Mouse (Mus musculus) gastrocnemius, adult 8-10 months (tissue): ENCODE results near the gene Apbb2. TPM values are rescaled to one million over a fixed set of nuclear protein-coding genes. Genes with fewer than 3 reads are reported as not detected.

Source experiments
- DNase-seq, 2 experiments: peaks; one replicate each; pipeline ENCODE4 v3.0.0; 2022; ENCODE audit warnings: low spot score in 2 of 2
- total RNA-seq, 4 experiments: library from RNA; stranded (reverse); gene quantifications; 2 replicates each; pipeline ENCODE4 v1.2.4; 2022

The Apbb2 gene
- total RNA-seq, 4 experiments from 2014 or later = 29.3 to 55.9 (median 38.8) TPM

DNA sequence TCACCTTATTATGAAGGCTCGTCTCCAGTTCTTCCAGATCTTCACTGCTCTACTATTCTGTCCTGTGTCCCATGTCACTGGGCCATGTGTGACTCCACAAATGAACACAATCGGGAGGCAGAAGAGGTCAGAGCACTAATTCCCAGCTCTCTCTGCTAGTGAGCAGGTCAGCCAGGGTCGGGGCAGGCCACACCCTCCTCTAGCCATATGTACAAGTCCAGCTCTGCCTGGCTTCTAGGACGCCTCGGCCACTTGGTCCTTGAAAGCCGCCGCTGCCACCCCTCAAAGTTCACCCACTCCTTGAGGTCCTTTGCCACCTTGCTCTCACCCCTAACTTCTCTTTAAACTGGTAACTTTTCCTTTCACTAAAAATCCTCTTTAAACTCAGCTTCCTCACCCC lies 198.6 kb downstream of the Apbb2 start:
- DNase-seq = no peak

DNA sequence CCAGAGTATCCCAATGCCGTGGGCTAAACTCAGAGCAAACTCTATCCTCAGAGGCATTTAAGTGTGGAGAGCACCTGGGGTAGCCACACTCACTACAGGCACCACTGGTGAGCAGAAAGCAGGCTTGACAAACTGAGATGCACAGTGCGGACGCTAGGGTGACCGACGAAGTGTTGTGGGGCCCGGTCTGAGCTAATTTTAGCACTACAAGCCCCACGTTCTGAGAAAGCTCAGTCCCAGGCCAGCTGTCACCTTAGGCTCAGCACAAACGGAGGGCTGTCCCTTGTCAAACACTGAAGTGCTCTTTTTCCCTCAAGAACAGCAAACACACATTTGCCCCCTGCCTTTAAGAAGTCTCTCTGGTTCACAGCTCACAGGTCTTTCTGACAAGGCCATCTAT lies 201.3 kb downstream of the Apbb2 start:
- DNase-seq = no peak

DNA sequence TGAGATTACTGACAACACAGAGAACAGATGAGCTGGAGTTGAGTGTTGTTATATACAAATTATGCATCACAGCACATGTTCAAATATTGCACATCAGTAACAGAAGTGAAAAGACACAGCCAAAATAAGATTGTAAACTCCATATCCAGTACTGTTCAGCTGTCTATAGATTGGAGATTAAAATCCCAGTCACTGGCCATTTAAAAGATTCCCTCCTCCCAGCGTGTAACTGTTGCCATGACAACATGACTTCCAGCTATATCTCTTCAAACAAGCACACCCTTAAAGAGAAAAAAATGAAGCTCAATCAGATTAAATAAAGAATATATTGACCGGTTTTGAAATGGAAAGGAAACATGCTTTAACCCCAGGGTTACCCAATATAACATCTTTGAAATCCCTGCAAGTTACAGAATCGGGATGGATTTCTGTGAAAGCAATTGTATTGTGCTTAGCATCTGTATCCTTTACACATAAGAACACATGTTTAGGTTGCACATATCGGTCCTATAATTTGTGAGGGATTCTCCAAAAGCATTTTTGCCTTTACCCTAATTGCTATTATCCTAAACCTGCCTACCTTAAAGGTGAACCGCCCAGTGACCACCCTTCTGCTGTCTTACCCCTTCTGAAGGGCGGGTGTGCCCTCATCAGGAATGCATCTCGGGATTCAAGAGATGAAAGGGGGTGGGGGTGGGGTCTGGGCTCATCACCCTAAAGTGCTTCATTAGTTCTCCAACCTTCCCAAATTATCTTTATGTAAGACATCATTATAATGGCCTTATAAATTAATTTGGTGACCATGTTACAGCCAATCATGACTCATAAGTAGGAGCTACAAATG lies 202.7 kb downstream of the Apbb2 start:
- no peak for DNase-seq

DNA sequence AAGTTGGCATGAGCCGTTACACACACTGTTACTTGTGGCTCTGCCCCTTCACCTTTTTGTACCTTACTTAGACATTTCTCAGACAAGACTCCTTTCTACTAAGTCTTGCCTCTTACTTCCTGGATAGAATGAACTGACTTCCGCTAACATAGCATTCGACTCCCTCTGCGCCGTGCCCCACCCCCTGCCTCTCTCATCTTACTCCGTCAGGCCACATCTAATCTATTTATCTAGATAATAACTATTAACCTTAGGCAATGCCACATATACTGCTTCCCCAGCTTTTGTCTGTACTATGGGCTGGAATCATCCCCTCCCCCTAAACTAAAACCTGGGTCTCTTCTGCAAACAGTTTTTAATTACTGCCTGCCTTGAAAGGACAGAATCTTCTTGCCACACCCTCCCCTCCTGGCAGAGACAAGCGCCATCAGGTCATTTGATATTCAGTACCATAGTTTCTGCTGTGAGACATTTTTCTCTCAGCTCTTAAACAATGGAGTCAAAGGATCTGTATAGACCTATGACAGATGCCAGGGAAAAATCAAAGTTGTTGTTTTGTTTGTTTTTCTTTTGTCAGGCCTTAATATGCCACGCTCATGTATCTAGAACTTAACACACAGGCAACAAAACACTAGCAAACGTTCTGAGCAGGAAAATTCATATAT lies 203.4 kb downstream of the Apbb2 start:
- DNase-seq = no peak

DNA sequence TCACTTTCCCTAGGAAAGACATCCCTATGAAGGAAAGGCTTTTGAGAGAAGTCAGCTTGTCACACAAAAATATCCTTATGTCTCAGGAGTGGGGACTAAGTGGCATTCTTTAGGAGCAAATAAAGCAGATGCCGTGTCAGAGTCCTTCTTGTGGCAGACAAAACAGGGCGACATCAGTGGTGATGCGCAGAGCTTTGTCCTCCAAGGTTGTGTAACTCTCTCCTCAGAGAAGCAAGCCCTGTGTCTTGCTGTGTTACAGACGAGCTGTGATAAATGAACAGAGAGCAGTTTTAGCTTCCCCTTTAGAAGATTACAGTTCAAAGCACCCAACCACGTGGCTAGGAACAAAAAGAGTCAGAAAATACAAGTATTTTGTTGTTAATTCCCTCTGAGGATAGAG lies 205.2 kb downstream of the Apbb2 start:
- no peak for DNase-seq

DNA sequence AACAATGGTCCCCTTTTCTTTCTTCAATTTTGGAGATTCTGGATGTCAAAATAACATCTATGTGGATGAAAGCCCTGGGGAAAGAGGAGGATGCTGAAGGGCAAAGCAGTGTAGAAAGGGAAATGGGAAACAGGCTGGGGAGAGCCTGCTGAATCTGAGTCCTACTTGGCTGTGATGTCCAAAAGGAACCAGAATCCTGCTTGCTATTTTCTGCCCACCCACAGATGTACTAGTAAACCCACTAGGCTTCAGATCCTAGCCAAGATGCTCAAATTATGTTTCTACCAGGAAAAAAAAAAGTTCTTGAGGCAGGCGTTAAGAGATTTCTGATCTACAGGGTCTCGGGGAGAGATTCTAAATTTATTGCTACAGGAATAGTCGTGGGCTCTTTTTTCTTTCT lies 205.8 kb downstream of the Apbb2 start:
- no peak for DNase-seq

DNA sequence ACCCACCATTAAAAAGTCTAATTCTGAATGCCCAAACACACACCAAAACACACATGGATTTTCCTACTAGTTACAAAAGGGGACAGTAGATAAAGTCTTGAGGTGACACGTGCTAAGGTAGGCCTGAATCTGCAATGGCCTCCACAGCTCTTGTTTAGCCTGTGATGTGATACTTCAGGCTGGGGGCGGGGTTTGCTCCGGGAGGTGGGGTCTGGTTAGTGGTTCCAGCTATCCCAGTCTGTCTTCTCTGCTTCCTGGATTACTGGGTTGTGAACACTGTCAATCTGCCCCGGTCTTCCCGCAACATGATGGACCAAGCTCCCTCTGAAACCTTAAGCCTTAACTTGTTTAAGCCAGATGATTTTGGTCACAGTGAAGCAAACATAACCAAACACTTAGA lies 210.0 kb downstream of the Apbb2 start:
- DNase-seq = no peak

DNA sequence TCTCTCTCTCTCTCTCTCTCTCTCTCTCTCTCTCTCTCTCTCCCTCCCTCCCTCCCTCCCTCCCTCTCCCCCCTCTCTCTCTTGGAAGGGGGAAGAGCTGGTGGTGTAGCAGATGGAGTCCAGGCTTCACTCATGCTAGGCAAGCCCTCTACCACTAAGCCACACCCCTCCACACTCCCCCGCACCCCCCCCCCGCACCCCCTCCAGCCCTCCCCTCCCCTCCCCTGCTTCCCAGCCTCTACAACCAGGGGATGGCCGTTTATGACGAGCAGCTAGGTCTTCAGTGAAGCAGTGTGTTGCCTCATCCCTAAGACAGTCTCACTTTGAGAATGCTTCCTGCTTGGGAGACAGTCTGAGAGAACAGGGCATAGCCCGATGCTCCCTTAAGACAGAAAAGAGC lies 210.6 kb downstream of the Apbb2 start:
- no peak for DNase-seq

DNA sequence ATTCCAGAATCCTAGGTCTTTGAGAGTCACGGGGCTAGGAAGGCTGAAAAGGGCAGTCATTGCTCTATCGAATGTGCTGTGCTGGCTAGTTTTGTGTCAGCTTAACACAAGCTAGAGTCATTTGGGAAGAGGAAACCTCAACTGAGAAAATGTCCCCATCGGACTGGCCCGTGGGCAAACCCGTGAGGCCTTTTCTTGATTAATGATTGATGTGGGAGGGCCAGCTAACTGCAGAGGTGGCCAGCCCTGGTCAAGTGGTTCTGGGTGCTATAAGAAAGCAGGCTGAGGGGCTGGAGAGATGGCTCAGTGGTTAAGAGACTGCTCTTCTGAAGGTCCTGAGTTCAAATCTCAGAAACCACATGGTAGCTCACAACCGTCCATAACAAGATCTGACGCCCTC lies 212.2 kb downstream of the Apbb2 start:
- no peak for DNase-seq

DNA sequence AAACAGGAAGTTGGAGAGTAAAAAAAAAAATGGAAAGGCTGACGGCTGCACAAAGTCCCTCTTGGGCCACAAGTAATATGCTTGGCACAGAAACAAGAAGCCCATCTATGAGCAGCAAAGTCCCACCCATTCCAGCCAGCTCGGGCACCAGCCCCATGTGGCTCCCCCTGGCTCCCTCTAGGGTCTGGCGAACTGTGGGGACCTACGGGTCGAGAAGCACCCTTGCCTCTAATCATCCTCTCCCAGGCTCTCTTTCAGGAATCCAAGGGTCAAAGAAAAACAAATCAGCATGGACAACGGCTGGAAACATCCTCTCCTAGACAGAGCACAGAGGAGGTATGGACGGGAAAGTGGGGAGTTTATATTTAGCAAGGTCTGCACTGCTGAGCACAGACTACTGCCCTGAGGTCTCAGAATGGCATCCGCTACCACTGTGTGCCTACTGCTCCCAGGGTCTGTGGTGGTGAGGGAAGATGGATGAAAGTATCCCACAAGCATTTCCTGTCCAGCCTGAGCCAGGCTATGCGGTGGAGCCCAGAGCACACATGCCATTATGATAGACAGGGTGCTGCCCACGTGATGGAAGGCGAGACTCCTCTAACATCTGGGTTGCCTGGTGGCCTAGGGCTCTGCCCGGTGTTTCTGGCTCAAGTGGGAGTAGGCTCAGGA lies 212.7 kb downstream of the Apbb2 start:
- DNase-seq = no peak

DNA sequence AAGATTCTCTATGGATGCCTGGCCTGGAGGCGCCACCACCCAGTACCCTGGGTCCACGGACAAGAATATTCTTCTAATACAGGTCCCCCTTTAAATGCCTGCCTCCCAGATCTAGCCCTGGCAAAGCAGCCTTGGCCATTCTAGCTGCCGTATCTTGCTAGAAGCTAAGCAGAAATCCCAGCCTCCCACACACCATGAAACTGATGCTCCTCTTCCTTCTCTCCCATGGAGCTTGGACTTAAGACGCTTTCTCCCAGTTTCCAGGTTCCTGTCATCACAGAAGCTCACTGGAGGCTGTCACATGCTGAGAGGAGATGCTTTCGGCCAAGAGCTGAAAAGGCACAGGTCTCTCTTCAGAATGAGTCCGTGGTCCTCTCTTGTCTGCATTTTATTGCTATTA lies 213.3 kb downstream of the Apbb2 start:
- DNase-seq = no peak

DNA sequence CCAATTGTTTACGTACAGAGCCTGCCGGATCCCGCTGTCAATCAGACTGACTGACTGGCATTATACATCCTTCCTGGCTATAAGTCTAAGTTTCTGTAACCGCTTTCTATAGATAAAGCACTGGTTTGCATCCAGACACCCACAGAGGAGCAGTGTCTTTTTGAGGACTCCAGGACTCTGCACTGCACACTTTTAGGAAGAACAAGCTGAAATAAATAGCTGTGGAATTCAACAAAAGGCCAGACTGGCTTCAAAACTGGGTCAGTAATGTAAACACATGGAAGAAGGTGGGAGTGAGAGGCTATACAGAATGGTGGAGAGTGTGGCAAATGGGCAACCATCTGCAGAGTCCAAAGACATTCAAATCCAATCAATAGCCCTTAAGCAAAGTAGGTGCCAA lies 218.0 kb downstream of the Apbb2 start:
- no peak for DNase-seq

DNA sequence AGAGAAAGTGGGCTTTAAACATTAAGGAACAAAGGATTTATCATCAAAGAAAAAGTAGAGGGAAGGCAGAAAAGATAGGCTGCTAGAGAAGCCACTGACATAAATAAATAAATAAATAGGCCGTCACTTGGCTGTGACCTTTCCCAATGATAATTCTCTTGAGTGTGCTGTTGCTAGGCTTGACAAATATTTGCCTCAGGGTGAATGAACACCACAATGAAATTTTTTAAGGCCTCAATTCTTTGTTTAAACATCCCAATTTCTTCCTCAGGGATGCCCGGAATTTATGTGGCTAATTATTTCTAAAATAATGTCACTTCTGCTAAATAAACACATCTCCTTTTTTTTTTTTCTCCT lies 219.3 kb downstream of the Apbb2 start:
- no peak for DNase-seq

DNA sequence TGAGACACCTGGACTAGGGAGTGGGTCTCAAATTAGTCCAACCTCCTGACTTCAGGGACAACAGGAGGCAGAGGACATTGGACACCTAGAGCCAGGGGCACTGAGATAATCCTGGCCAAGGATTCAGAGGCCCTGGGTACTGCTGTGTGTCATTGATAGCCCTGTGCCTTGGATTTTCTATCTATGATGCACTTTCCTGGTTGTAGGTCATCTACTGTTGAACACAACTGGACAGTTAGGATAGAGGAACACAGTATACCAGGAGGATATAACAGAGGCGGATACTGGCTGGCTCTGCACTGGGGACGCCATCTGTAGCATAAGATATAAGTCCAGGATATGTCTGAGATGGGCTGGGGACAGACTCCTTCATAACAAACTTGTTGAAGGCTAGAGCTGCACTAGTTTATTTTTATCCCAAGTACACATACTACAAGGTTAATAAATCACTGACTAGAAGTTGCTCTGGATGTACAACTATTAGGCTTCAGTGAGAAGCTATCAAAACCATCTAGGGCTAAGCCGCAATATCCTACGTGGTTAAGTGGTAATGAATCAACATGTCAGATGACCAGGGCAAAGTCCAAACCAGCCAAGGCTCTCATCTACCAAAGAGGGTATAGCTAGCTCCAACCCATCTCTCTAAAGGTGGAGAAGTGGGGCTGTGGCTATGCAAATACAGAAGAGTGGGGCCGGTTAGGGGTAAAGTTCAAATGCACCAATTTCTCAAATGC lies 219.9 kb downstream of the Apbb2 start:
- no peak for DNase-seq

DNA sequence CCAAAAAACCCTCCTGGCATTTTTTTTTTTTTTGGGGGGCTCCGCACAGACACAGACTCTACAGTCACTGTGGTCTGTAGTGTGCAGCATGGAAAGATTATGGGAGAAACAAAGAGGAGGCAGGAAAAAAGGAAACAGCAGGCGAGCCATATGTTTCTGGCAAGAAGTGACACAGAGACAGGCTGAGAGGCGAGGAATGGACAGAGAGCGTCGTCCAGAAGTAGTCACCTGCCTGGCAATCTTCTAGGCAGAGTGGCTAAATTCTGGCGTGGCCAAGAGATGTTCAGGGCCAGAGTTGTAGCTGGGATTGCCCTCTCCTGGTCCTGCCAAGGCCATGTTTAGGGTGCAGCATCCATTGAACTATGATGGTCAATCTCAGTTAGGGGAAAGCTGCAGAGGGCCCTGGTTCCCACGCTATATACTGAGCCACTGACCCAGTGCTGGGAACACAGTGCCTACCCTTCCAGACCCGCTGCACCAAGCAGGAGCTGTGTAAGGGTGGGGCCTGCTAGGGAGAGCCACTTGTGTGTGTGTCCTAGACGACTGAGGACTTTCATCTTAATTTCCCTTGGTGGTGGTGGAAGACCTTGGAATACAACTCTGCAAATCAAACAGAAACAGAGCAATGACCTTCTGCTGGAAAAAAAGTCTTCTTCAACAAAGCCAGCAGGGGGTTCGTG lies 224.7 kb downstream of the Apbb2 start:
- DNase-seq = no peak

DNA sequence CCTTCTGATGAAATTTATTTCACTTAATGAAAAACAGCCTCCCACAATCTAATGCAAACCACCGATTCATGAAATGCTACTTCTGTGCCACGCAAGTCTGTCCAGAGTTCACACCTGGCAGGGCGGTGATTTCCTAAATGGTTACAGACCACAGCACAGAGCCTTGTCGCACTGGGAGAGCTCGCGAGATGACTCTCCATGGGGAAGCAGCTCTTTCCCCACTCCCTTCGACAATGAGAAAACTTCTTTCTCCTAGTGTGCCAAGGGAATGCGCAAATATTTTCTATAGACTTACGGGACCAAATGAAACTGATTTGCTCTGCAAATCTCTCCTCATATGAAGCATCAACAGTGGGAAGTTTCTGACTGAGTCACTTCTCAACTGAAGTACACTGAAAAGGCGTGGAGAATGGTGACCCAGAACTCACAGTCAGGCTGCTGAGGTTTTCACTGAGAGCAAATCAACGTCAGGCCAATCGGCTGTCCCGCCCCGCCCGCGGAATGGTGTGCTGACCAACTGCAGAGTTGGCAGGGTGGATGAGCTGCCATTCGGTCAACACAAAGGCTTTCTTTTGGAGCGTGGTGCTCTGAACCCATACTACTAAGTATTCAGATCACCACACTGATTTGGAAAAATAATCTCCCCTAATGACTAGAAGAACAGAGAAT lies 225.6 kb downstream of the Apbb2 start:
- DNase-seq = no peak

DNA sequence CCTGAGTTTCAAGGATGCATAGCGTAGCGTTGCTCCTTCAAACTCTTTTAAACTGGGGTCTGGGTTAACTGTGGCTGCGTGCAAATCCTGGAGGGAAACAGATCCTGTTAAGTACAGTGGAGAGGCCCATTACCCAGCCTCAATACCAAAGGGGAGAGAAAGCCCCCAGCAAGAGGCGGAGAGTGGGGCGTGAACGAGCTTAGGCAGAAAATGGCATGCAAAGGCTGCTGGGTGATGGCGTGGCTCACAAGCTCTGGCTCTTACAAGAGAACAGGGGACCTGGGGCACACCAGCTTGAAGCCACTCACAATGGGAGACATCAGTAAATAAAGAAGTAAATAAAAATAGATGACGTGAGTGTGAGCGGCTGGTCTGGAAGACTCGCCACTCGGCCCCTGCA lies 226.8 kb downstream of the Apbb2 start:
- no peak for DNase-seq

DNA sequence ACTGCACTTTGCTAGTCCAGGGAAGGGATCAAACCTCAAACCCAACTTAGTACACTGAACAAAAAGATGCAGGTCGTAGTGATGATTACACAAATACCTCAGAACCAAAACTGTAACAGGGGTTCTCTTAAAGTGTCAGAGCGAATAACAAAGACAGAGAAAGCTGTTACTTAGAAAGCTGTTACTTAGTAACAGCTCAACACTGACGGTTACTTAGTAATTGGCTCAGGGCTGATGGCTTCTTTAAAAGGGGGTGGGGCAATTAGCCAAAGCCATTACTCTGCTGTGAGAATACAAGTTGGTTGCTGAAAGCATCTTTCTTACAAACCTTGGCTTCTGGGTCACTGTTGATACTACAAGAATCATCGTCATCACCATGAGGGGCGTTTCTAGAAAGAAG lies 227.3 kb downstream of the Apbb2 start:
- DNase-seq = no peak

DNA sequence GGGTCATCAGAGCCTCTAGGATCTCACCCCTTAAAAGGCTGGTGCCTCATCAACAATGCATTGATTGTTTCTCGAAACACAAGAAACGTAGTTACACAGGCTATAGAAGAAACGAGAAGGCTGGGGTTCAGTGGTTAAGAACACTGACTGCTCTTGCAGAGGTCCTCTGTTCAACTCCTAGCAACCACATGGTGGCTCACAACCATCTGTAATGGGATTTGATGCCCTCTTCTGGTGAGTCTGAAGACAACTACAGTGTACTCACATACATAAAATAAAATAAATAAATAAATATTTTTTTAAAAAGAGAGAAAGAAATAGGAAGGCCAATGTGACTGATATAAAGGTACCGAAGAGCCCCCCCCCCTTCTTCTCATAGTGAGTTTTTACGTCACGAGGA lies 228.0 kb downstream of the Apbb2 start:
- DNase-seq = no peak

DNA sequence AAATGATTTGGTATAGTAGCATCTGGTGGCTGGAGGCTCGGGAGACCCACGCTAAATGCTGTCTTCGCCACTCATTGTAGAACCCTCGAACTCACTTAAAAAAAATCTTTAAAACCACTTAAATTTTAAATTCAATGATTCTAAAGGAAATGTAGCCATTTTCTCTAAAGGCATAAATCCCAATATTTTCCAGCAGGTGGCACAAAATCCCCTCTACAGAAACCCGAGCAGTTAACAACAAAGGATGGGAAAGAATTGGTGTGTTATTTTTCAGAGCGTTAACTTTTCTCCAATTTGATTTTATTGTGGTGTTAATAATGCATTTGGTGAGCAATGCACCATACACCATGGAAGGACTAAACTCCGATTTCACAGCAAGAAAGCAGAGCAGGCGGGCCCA lies 231.1 kb downstream of the Apbb2 start:
- DNase-seq = no peak

DNA sequence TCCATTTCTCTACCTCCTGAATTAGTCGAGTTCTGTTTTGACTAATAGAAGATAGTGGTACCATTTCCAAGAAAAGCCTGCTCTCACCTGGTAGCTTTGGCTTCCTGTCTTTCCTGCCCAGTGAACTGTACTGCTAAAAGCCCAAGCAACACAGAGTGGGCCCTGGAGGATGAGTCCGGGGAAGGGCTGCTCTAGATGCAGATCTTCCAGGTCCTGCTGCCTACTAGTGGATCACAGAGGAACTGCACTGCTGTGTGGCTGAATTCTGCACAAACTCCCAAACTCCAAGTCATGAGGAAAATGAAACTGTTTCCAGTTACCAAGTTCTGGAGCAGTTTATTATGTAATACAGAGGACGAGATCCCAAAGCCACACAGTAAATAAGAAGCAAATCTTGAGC lies 232.9 kb downstream of the Apbb2 start:
- peak; percentile 64 to 69 for DNase-seq
